Mouse (Mus musculus) liver, adult 2 months (tissue): ENCODE data around the gene Gm14443. TPM values are rescaled to one million over a fixed set of nuclear protein-coding genes. Genes with fewer than 3 reads are reported as not detected.

Source experiments
- polyA plus RNA-seq: library from polyadenylated mRNA; depleted of rRNA; stranded (reverse); fragments of >200 nt; gene quantifications from 2 replicates; pipeline ENCODE4 v1.2.3, GENCODE M21; 2012; rRNA removed
- total RNA-seq: library from RNA; depleted of rRNA; stranded (reverse); fragments of >200 nt; gene quantifications from 2 replicates; pipeline ENCODE4 v1.2.3, GENCODE M21; 2014; rRNA removed

The Gm14443 gene
- total and polyA plus RNA-seq, 2 experiments, result 0.09 to 0.37 TPM

Other genes starting within 250 kb of the Gm14443 start
- gene Gm14444, start 165.6 kb downstream of the Gm14443 start, total RNA-seq, result 0.09 TPM in 1 of 2 replicates, not detected in the other
- gene Gm14444, start 165.6 kb downstream of the Gm14443 start, polyA plus RNA-seq, result not detected in 2 replicates
- 0.47 and 0.65 TPM in 2 replicates for gene Gm14393, start 108.1 kb downstream of the Gm14443 start, total RNA-seq
- not detected in 2 replicates for gene Gm14393, start 108.1 kb downstream of the Gm14443 start, polyA plus RNA-seq
- gene Gm14399, start 33.9 kb downstream of the Gm14443 start, total RNA-seq, result 9.2 and 15.4 TPM in 2 replicates
- gene Gm14399, start 33.9 kb downstream of the Gm14443 start, polyA plus RNA-seq, result 0.29 and 0.33 TPM in 2 replicates
- 11.3 and 12.4 TPM in 2 replicates for gene Gm14391, start 31.0 kb upstream of the Gm14443 start, total RNA-seq
- 1.8 and 3.0 TPM in 2 replicates for gene Gm14391, start 31.0 kb upstream of the Gm14443 start, polyA plus RNA-seq
- 6.2 and 11.1 TPM in 2 replicates for gene Gm14440, start 99.3 kb upstream of the Gm14443 start, total RNA-seq
- not detected in 2 replicates for gene Gm14440, start 99.3 kb upstream of the Gm14443 start, polyA plus RNA-seq
- 10.9 and 15.2 TPM in 2 replicates for gene Gm4631, start 162.3 kb upstream of the Gm14443 start, total RNA-seq
- gene Gm4631, start 162.3 kb upstream of the Gm14443 start, polyA plus RNA-seq, result 0.95 and 0.98 TPM in 2 replicates
- gene Zfp968, start 196.6 kb upstream of the Gm14443 start, total RNA-seq, result 4.8 and 5.3 TPM in 2 replicates
- 0.42 and 0.48 TPM in 2 replicates for gene Zfp968, start 196.6 kb upstream of the Gm14443 start, polyA plus RNA-seq